Mouse (Mus musculus) olfactory bulb, adult 2 months (tissue): ENCODE data around the gene Tnip1. TPM values are rescaled to one million over a fixed set of nuclear protein-coding genes. Genes with fewer than 3 reads are reported as not detected.

Experiments
- H3K27ac ChIP-seq: fragments of 200-500 bp; 2 replicates; pipeline ENCODE4 v1.5.1; 2012; ENCODE audit warnings: low read depth, low read length; ENCODE audit not compliant: insufficient read depth
- H3K4me1 ChIP-seq: fragments of 200-500 bp; 2 replicates; pipeline ENCODE4 v1.6.1; 2012; ENCODE audit warnings: low read length; ENCODE audit not compliant: control insufficient read depth, insufficient read depth
- H3K4me3 ChIP-seq: fragments of 200-500 bp; 2 replicates; pipeline ENCODE4 v1.5.1; 2012; ENCODE audit warnings: mild to moderate bottlenecking, low read depth, low read length, moderate library complexity; ENCODE audit not compliant: insufficient read depth
- CTCF ChIP-seq: fragments of 200-500 bp; IDR thresholded peaks from 2 replicates; pipeline ENCODE4 v1.5.1; 2012; ENCODE audit warnings: low read depth, mild to moderate bottlenecking, low read length, moderate library complexity; ENCODE audit not compliant: insufficient read depth
- POLR2A ChIP-seq: fragments of 200-500 bp; IDR thresholded peaks from 2 replicates; pipeline ENCODE4 v1.6.1; 2012; ENCODE audit warnings: mild to moderate bottlenecking, low read depth, low read length, moderate library complexity; ENCODE audit not compliant: insufficient read depth
- WGBS: fragments of 180-500 bp; shearing (Covaris S2); methylation state at CpG from one replicate; pipeline ENCODE4 v1.1.7; 2018; 5-methylcytosine and 5-hydroxymethylcytosine counted together
- polyA plus RNA-seq: library from polyadenylated mRNA; stranded (reverse); fragments of >200 nt; gene quantifications from 2 replicates; pipeline ENCODE4 v1.2.4, GENCODE M21; 2012; ENCODE audit warnings: low replicate concordance; ENCODE audit not compliant: missing spikeins, insufficient read depth, insufficient read length

The Tnip1 gene
- polyA plus RNA-seq, 1 experiment = 110 TPM

DNA sequence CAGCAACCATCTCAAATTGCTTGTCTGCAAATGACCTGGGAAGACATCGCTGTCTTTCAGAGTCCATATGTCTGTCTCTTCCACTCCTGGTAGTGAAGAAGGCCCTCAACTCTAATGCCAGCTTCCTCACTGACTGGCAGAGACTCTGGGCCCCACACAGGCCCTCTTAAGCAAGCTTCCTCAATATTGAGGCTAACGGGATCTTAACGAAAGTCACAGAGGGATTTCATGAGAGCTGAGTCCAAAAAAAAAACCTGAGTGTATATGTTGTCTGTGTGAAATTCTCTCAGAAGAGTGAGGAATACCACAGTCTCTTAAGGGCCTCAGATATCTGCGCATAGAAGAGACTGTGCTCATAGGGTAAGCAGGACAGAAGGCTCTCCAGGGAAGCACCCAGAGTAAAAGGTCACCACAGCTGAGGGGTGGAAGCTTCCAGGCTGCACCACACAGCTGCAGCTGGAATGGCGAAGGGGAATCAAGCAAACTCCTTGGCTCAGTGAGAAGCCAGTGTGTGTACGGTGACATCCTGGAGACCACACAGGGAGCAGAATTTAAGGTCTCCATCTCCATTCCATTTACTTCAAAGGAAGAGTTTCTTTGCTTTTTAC lies 41.6 kb downstream of the Tnip1 start:
- WGBS = 79% methylated on average over 6 of the region's 6 CpGs
- no peak overlapping the region for H3K4me3 ChIP-seq
- TF ChIP-seq CTCF (no peak), POLR2A (no peak)
- no peak overlapping the region for H3K27ac ChIP-seq
- no peaks in the 10 kb centered on the region for H3K4me1 ChIP-seq

DNA sequence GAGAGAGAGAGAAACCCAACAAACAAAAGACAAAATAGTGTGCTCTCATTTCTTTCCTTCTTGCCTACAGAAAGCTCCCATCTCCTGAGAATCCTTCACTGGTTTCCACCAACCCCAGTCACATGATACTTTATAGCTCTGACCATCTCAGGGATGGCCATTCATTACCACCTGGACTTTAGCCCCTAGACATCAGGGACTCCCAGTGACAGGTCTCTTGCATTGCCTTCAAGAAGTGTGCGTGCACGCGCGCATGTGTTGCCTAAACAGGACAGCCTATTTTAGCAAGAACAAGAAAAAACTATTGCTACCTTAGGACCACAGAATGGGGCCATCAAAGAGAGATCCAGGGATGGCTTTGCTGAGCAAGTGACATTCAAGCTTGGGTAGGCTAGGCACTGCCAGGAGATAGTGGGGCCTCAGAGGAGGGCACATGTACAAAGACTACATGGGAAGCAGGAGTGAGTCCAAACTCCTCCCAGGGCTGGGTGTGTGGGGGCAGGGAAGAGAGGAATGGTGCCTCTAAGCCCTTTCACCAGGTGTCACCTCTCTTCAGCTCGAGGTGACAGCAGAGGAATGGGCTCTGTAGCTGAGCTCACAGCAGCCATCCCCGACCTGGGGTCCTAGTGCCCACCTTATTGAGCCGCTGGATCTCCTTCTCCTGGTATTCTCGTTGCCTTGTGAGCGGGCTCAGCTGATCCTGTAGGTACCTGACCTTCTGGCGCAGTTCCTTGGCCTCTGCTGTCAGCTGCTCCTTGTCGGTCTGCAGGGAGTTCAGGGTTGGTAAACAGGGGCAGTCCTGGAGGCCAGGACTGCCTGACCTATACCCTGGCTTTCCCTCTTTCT lies 42.4 kb downstream of the Tnip1 start:
- Histone ChIP-seq H3K4me3 (no peak overlapping the region), H3K27ac (no peak overlapping the region), H3K4me1 (no peaks in the 10 kb centered on the region)
- 85% methylated on average over 11 of the region's 11 CpGs for WGBS
- TF ChIP-seq CTCF (no peak), POLR2A (no peak)

DNA sequence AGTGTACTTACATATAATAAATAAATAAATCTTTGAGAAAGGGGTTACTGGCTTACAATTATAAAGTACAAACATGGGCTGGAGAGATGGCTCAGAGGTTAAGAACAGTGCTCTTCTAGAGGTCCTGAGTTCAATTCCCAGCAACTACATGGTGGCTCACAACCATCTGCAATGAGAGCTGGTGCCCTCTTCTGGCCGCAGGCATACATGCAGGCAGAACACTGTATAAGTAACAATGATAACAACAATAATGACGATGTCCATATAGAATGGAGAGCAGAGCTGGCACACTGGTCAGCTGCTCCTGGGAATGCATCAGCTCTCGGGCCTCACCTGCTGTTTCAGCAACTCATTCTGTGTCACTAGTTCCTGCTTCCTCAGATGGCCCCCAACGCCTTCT lies 44.4 kb downstream of the Tnip1 start:
- Histone ChIP-seq H3K4me3 (no peak overlapping the region), H3K4me1 (no peaks in the 10 kb centered on the region), H3K27ac (no peak overlapping the region)
- 97% methylated on average over 4 of the region's 4 CpGs for WGBS
- TF ChIP-seq POLR2A (no peak), CTCF (no peak)

DNA sequence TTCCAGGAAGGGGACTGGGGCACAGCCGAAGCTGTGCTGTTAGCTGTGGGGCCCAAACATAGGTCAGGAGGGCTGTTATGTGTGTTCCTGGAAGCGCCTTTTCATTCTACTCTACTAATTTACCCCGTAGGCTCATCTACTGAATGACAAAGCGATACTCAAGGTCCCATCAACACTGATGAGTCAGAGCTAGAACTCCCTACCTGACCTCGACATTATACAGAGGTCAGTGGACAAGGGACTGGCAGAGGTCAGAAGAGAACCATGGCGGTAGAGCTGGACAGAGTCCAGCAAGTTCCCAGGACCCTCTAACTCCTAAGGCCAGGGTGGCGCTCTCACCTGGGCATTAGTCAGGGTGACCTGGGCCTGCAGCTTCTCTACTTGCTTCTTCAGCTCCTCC lies 45.3 kb downstream of the Tnip1 start:
- no peak overlapping the region for H3K27ac ChIP-seq
- no peak overlapping the region for H3K4me3 ChIP-seq
- TF ChIP-seq CTCF (no peak), POLR2A (no peak)
- 96% methylated on average over 7 of the region's 7 CpGs for WGBS
- H3K4me1 ChIP-seq = no peaks in the 10 kb centered on the region

DNA sequence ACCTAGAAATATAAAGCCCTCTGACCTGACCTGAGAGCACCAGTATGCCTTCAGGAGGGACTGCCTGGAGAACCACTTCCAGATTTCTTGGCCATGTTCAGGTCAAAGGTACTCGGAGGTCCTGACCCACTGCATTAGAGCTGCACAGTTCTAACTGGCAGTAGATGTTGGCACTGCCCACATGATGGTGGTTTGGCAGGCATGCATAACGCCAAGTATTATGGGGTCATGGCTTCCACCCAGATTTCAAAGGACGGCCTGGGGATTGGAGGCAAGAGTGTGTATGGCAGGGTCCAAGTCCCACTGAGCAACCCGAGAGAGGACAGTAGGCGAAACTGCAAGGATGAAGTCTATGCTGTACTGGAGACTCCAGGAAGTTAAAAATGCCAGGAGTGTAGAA lies 48.9 kb downstream of the Tnip1 start:
- no peak overlapping the region for H3K4me3 ChIP-seq
- 81% methylated on average over 5 of the region's 5 CpGs for WGBS
- no peak overlapping the region for H3K27ac ChIP-seq
- no peaks in the 10 kb centered on the region for H3K4me1 ChIP-seq
- no peak for TF ChIP-seq CTCF
- no peak for TF ChIP-seq POLR2A

DNA sequence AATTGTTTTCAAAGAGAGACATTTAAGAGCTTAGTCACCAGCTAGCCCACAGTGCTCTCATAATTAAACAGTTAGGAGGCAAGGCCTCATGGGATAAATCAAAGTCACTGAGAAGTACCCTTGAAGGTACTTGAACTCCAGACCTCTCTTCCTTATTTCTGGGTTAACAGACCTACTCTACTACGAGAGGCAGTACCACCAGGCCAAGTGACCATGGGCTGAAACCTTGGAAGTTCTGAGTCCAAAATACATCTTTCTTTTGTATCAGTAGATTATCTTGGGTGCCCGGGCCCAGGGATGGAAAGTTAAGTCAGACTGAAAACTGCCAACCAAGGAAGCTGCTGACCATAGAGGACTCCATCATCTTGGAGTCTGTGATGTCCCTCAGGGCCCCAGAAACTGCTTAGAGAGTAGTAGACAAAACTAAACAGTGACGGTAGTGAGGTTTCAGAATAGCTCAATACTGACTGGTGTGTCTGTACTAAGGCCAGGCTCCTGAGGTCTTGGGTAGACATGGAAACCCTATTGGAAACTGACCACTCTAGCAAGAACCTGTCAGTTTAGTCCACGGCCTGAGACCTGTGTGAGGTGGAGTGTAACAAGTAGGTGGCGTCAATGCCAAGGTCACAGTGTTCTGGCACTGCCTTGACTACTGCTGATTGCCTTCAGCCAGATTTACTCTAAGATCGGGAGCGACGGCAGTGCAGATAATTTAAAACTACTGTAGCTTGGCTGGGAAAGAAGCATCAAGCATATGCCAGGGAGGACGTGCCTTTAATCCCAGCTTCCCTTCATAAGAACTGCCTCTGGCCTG lies 50.0 kb downstream of the Tnip1 start:
- no peak overlapping the region for H3K4me3 ChIP-seq
- 89% methylated on average over 9 of the region's 9 CpGs for WGBS
- no peak overlapping the region for H3K27ac ChIP-seq
- no peaks in the 10 kb centered on the region for H3K4me1 ChIP-seq
- TF ChIP-seq CTCF = no peak
- TF ChIP-seq POLR2A = no peak

DNA sequence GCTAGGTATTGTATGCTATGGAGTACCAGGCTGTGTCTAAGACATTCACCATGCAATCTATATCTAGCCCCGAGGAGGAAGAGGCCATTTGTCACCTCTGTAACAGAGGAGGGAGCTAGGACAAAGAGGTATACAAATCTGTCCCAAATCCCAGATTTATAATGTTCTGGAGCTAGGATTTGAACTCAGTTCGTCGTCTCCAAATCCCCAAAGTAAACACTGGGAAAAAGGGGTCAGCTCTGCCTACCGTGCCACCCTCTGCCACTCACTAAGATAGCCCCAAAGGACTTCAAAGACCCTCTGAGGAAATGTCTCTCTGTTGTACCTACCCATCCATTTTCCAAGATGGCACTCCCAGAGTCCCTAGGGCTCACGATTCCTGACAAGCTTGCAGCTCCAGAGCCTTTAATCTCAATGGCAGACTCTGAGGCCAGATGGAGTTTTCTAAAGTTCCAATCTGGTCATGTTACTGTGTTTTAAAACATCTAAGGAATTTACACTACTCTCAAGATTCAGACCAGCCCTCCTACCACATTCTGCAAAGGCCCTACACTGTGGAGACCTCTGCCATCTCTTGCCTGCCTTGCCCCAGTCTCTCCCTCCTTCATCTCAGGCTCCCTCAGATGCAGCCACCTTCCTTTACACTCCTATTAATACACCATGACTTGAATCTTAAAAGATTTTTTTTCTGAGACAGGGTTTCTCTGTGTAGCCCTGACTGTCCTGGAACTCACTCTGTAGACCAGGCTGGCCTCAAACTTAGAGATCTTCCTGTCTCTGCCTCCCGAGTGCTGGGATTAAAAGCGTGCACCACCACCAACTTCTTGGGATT lies 50.8 kb downstream of the Tnip1 start:
- Histone ChIP-seq H3K4me3 (no peak overlapping the region), H3K27ac (no peak overlapping the region), H3K4me1 (no peaks in the 10 kb centered on the region)
- 92% methylated on average over 7 of the region's 7 CpGs for WGBS
- TF ChIP-seq POLR2A = no peak
- TF ChIP-seq CTCF = no peak

DNA sequence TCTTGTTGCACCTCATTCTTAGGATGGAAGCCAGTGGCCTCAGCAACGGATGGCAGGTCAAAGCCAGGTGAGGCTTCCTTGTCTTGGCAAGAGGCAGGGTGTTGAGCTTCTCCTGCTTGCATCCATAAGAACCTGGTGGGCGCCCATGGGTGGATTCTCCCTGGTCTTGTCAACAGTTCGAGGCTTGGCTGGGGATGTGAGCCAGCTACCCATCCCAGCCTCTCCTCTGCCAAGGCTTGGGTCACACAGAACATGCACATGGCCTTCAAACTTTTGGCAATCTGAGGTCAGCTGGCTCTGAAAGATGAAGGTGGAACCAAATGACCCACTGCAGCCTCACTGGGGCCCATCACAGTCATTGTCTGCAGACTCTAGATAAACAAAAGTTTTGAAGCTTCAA lies 51.5 kb downstream of the Tnip1 start:
- WGBS = 100% methylated on average over 3 of the region's 3 CpGs
- Histone ChIP-seq H3K4me3 (no peak overlapping the region), H3K27ac (no peak overlapping the region), H3K4me1 (no peaks in the 10 kb centered on the region)
- TF ChIP-seq CTCF (no peak), POLR2A (no peak)
